Mouse (Mus musculus) embryonic facial prominence, embryonic 11.5 days (tissue): Measurements from ENCODE around the gene Rnf150. TPM values are rescaled to one million over a fixed set of nuclear protein-coding genes. Genes with fewer than 3 reads are reported as not detected.
"Not testable (repeated sequence)": the region's sequence is repeated elsewhere in the genome, so short reads cannot be mapped to it uniquely, and the experiment has no call there.

Experiments
- ATAC-seq: fragments of 200-750 bp; cut with Nextera tagmentation; replicated peaks from 2 replicates; pipeline ENCODE4 v1.8.0; 2017; ENCODE audit warnings: low read depth; ENCODE audit not compliant: insufficient number of reproducible peaks, low FRiP score, low TSS enrichment
- DNase-seq: peaks from one replicate; pipeline ENCODE4 v3.0.0-alpha.2; 2015; ENCODE audit warnings: low spot score
- H3K27ac ChIP-seq: fragments of 300-500 bp; sonication (generic); replicated peaks from 2 replicates; pipeline ENCODE4 v1.5.1; 2014; ENCODE audit warnings: mild to moderate bottlenecking, low read depth, low read length, control low read depth
- H3K27me3 ChIP-seq: fragments of 300-500 bp; sonication (generic); 2 replicates; pipeline ENCODE4 v1.6.1; 2014; ENCODE audit warnings: mild to moderate bottlenecking, low read length, moderate library complexity, mixed read lengths; ENCODE audit not compliant: control insufficient read depth, insufficient read depth
- H3K36me3 ChIP-seq: fragments of 300-500 bp; sonication (generic); replicated peaks from 2 replicates; pipeline ENCODE4 v1.6.1; 2014; ENCODE audit warnings: low read depth, mild to moderate bottlenecking, low read length, moderate library complexity, mixed read lengths; ENCODE audit not compliant: control insufficient read depth, insufficient read depth
- H3K4me1 ChIP-seq: fragments of 300-500 bp; sonication (generic); 2 replicates; pipeline ENCODE4 v1.6.1; 2014; ENCODE audit warnings: low read length, mixed read lengths; ENCODE audit not compliant: control insufficient read depth, insufficient read depth
- H3K4me2 ChIP-seq: fragments of 300-500 bp; sonication (generic); 2 replicates; pipeline ENCODE4 v1.6.1; 2014; ENCODE audit warnings: low read depth, mild to moderate bottlenecking, control low read depth, low read length, moderate library complexity
- H3K4me3 ChIP-seq: fragments of 300-500 bp; sonication (generic); 2 replicates; pipeline ENCODE4 v1.5.1; 2014; ENCODE audit warnings: low read depth, low read length, control low read depth
- H3K9ac ChIP-seq: fragments of 300-500 bp; sonication (generic); replicated peaks from 2 replicates; pipeline ENCODE4 v1.6.1; 2014; ENCODE audit warnings: mild to moderate bottlenecking, control low read depth, low read length
- H3K9me3 ChIP-seq: fragments of 300-500 bp; sonication (generic); replicated peaks from 2 replicates; pipeline ENCODE4 v1.6.1; 2016; ENCODE audit warnings: mild to moderate bottlenecking, low read length, inconsistent platforms, mixed read lengths; ENCODE audit not compliant: control insufficient read depth
- WGBS: fragments of 180-500 bp; shearing (Covaris S2); extraction: QIAGEN DNeasy Blood & Tissue Kit; methylation state at CpG from one replicate; pipeline ENCODE4 v1.1.7; 2014; 5-methylcytosine and 5-hydroxymethylcytosine counted together
- polyA plus RNA-seq: library from polyadenylated mRNA; unstranded; fragments of >200 nt; fragmentation: Nextera tagmentation; extraction: Ambion mirVana; gene quantifications from 2 replicates; pipeline ENCODE4 v1.2.1, GENCODE M21; 2014

Rnf150 gene
- polyA plus RNA-seq, 1 experiment from 2014 or later: 1.8 TPM

DNA sequence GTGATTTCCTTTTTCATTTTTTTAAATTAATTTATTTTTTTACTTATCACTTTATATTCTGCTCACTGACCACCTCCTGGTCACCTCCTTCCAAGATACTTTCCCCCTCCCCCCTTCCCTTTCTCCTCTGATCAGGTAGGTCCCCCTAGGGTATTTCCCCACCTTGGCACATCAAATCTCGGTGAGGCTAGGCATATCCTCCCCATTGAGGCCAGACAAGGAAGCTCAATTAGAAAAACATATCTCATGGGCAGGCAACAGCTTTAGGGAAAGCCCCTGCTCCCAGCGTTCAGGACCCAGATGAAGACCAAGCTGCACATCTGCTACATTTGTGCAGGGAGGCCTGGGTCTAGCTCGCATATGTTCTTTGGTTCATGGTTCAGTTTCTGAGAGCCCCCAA is 211.1 kb downstream of the Rnf150 start:
- Histone ChIP-seq H3K4me1 (no peaks in the 10 kb centered on the region; the same call in 1 of the 2 replicates), H3K4me3 (no peak overlapping the region), H3K9ac (no peak overlapping the region), H3K4me2 (no peak overlapping the region), H3K36me3 (no peaks in the 10 kb centered on the region), H3K27me3 (no peaks in the 10 kb centered on the region), H3K27ac (no peak overlapping the region), H3K9me3 (no peaks in the 10 kb centered on the region)
- DNase-seq: no peak
- WGBS: 87% methylated on average over 3 of the region's 3 CpGs
- ATAC-seq: no peak

DNA sequence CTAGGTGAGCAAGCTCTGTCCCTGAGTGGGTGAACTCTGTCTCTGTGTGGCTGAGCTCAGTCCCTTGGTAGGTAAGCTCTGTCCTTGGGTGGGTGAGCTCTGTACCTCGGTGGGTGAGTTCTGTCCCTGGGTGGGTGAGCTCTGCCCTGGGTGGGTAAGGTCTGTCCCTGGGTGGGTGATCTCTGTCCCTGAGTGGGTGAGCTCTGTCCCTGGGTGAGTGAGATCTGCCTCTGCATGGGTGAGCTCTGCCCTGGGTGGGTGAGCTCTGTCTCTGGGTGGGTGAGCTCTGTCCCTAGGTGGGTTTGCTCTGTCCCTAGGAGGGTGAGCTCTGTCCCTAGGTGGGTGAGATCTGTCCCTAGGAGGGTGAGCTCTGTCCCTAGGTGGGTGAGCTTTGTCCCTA is 213.5 kb downstream of the Rnf150 start:
- WGBS: 83% methylated on average over 1 of the region's 1 CpGs
- H3K27ac ChIP-seq: no peak overlapping the region
- H3K9me3 ChIP-seq: no peaks in the 10 kb centered on the region
- no peak for ATAC-seq
- no peak overlapping the region for H3K9ac ChIP-seq
- no peaks in the 10 kb centered on the region for H3K27me3 ChIP-seq
- H3K4me1 ChIP-seq: no peaks in the 10 kb centered on the region; the same call in 1 of the 2 replicates
- DNase-seq: no peak
- H3K4me2 ChIP-seq: no peak overlapping the region
- no peaks in the 10 kb centered on the region for H3K36me3 ChIP-seq
- H3K4me3 ChIP-seq: no peak overlapping the region

DNA sequence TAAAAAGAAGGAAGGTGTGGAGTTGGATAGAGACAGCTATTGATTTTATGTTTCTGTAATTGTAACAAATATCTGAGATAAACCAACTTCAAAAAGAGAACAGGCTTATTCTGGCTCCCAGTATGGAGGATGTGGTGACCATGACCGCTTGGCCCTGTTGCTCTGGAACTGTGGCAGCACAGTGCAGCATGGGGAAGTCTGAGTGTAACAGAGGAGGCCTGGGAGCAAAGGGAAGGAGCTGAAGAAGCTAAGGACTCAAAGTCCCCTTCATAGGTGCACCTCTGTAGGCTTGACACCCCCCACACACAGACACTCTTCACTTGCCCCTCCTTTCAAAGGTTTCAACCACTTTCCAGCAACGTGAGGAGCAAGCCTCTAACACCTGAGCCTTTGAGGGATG is 214.2 kb downstream of the Rnf150 start:
- no peaks in the 10 kb centered on the region for H3K36me3 ChIP-seq
- no peak overlapping the region for H3K9ac ChIP-seq
- H3K4me1 ChIP-seq: no peaks in the 10 kb centered on the region; the same call in 1 of the 2 replicates
- H3K27ac ChIP-seq: no peak overlapping the region
- H3K4me2 ChIP-seq: no peak overlapping the region
- H3K27me3 ChIP-seq: no peaks in the 10 kb centered on the region
- no peak for ATAC-seq
- no peak overlapping the region for H3K4me3 ChIP-seq
- DNase-seq: no peak
- no peaks in the 10 kb centered on the region for H3K9me3 ChIP-seq
- 71% methylated on average over 2 of the region's 2 CpGs for whole genome bisulfite sequencing

DNA sequence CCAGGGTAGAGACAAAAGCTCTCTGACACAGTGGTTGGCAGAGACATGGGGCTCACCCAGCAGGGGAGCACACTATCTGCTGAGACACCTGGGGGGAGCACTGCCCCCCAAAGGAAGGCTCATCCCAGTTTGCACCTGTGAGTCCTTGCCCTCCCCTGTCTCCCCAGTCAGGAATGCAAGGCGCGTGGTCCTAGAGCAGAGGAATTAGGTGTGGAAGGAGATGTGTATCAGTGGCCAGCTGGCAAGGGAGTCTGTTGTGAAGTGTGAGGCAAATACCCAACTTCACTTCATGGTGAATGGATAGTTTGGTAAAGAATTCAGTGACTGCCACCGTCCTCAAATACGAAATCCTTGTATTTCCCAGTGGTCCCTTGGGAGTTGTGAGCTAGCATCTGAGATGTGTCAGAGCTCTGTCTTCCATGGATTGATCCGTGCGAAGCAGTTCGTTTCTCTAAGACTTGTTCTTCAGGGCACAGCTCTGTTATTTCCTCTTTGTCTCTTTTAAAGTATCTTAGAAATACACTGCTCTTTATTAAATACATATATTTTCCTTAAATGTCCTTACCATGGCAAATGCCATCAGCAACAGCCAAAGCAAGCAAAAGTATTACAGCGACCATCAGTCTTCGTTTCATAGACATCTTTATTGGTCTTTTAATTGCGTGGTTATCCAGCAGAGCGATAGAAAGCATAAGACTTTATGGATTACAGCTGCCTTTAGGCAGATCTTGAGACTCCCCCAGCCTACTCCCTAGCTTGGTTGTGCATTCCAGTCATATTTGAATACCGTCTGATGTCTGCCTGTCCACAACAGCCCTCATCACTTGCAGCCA is 215.8 kb downstream of the Rnf150 start:
- H3K9ac ChIP-seq: no peak overlapping the region
- no peak for ATAC-seq
- H3K4me3 ChIP-seq: no peak overlapping the region
- no peak overlapping the region for H3K27ac ChIP-seq
- H3K4me2 ChIP-seq: no peak overlapping the region
- no peaks in the 10 kb centered on the region for H3K9me3 ChIP-seq
- H3K27me3 ChIP-seq: no peaks in the 10 kb centered on the region
- H3K4me1 ChIP-seq: no peaks in the 10 kb centered on the region; the same call in 1 of the 2 replicates
- DNase-seq: no peak
- 69% methylated on average over 12 of the region's 12 CpGs for whole genome bisulfite sequencing
- no peaks in the 10 kb centered on the region for H3K36me3 ChIP-seq

DNA sequence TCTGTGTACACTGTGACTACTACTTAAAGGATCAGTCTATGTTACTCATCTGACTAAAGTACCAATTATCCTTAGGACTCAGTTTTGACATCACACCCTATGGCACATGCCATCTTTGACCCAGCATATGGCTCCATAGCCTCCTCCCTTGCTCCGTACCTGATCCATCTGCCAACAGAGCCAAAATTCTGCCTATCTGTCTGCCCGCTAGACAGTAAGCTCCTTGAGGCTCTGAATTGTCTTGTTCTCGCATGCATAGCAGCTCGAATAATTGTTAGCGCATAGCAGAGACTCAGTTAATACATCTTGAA is 216.3 kb downstream of the Rnf150 start:
- 0 out of 2 replicates have a peak, but pooled peaks have one; percentile 44 for ATAC-seq
- no peak for DNase-seq

DNA sequence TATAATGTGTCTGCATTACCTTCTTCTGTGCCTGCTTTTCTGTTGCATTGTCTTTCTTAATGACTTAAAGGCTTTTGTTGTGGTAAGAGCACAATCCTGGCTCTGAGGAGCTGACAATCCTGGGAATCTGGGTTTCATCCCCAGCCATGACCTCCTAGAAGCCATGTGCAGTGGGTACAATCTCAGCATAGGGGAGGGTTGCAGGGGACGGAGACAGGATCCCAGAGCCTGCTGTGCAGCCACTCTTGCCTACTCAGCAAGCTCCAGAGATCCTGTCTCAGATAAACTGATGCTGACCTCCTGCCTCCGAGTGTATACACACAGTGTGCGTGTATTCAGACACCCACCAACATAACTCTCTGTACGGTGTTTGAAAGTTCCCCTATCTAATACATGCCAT is 218.1 kb downstream of the Rnf150 start:
- WGBS: 53% methylated on average over 4 of the region's 4 CpGs
- H3K9me3 ChIP-seq: no peaks in the 10 kb centered on the region
- no peak overlapping the region for H3K9ac ChIP-seq
- DNase-seq: no peak
- no peak overlapping the region for H3K4me2 ChIP-seq
- H3K27ac ChIP-seq: no peak overlapping the region
- no peaks in the 10 kb centered on the region for H3K27me3 ChIP-seq
- H3K36me3 ChIP-seq: no peaks in the 10 kb centered on the region
- no peak overlapping the region for H3K4me3 ChIP-seq
- no peak for ATAC-seq
- H3K4me1 ChIP-seq: no peaks in the 10 kb centered on the region; the same call in 1 of the 2 replicates

More for the DNA sequence above, 216.3 kb downstream of the Rnf150 start:
- Histone ChIP-seq H3K4me3 (no peak overlapping the region), H3K9me3 (no peaks in the 10 kb centered on the region), H3K36me3 (no peaks in the 10 kb centered on the region), H3K27me3 (no peaks in the 10 kb centered on the region), H3K4me2 (no peak overlapping the region), H3K27ac (no peak overlapping the region), H3K4me1 (no peaks in the 10 kb centered on the region; the same call in 1 of the 2 replicates), H3K9ac (no peak overlapping the region)
- WGBS: 92% methylated on average over 5 of the region's 5 CpGs

DNA sequence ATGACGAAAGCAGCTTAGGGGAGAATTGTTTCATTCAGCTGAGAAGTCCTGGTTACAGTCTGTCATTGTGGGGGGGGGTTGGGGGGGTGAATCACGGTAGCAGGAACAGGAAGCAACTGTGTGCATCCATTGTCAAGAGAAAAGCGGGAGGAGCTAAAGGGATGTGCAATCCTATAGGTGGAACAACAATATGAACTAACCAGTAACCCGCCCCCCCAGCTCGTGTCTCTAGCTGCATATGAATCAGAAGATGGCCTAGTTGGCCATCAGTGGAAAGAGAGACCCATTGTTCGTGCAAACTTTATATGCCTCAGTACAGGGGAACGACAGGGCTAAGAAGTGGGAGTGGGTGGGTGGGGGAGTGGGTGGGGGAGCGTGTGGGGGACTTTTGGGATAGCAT is 218.7 kb downstream of the Rnf150 start:
- not testable (repeated sequence) for H3K4me3 ChIP-seq, H3K27me3 ChIP-seq, H3K9ac ChIP-seq, H3K4me1 ChIP-seq, H3K4me2 ChIP-seq, H3K27ac ChIP-seq, H3K36me3 ChIP-seq, ATAC-seq, H3K9me3 ChIP-seq, DNase-seq
- WGBS: 79% methylated on average over 7 of the region's 8 CpGs

DNA sequence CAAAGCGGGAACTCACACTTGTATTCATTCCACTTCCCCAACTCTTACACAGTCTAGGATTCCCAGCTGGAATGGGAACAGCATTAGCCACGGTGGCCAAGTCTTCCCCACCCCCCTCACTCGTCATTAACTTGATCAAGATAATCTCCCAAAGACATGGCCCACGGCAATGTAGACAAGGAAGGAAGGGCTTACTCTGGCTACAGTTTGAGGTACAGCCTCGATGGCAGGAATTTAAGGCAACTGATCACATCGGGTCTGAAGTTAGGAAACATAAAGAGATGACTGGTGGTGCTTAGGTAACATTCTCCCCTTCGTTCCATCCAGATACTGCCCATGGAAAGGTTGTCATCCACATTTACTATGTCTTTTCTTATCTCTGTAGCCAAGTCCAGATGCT is 219.1 kb downstream of the Rnf150 start:
- no peak for ATAC-seq
- 67% methylated on average over 7 of the region's 7 CpGs for WGBS
- no peak overlapping the region for H3K27ac ChIP-seq

More for the DNA sequence above, 219.1 kb downstream of the Rnf150 start:
- H3K9me3 ChIP-seq: no peaks in the 10 kb centered on the region
- no peak for DNase-seq
- no peaks in the 10 kb centered on the region for H3K27me3 ChIP-seq
- H3K9ac ChIP-seq: no peak overlapping the region
- no peaks in the 10 kb centered on the region; the same call in 1 of the 2 replicates for H3K4me1 ChIP-seq
- no peak overlapping the region for H3K4me2 ChIP-seq
- no peaks in the 10 kb centered on the region for H3K36me3 ChIP-seq
- H3K4me3 ChIP-seq: no peak overlapping the region
